Mouse (Mus musculus) liver, embryonic 14.5 days (tissue): ENCODE measurements around the gene Duoxa2. TPM values are rescaled to one million over a fixed set of nuclear protein-coding genes. Genes with fewer than 3 reads are reported as not detected.

Source experiments
- ATAC-seq: fragments of 200-750 bp; cut with Nextera tagmentation; 2 replicates; pipeline ENCODE4 v1.8.0; 2017; ENCODE audit warnings: moderate number of reproducible peaks, mild to moderate bottlenecking, moderate library complexity; ENCODE audit not compliant: insufficient read depth
- DNase-seq, 3 experiments: peaks; one replicate each; pipeline ENCODE4 v3.0.0-alpha.2; 2012 to 2013; ENCODE audit warnings: low read depth in 3 of 3, low spot score in 3 of 3
- H3K27ac ChIP-seq: fragments of 300-500 bp; sonication (generic); 2 replicates; pipeline ENCODE4 v1.5.1; 2014; ENCODE audit warnings: moderate library complexity, mild to moderate bottlenecking, control low read depth, inconsistent platforms
- H3K27me3 ChIP-seq: fragments of 300-500 bp; sonication (generic); 2 replicates; pipeline ENCODE4 v1.6.1; 2014; ENCODE audit warnings: mild to moderate bottlenecking, low read length, moderate library complexity; ENCODE audit not compliant: control insufficient read depth, insufficient read depth
- H3K36me3 ChIP-seq: fragments of 300-500 bp; sonication (generic); replicated peaks from 2 replicates; pipeline ENCODE4 v1.6.1; 2014; ENCODE audit warnings: low read depth; ENCODE audit not compliant: control insufficient read depth, insufficient read depth
- H3K4me1 ChIP-seq, 2 experiments: fragments of 200-500 bp in 1 of 2; fragments of 300-500 bp in 1 of 2; sonication (generic) in 1 of 2; replicated peaks; 2 replicates each; pipeline ENCODE4 v1.6.1; 2012 to 2014; ENCODE audit warnings: antibody characterized with exemption in 1 of 2, inconsistent platforms in 1 of 2, low read length in 1 of 2; ENCODE audit not compliant: control insufficient read depth in 2 of 2, insufficient read depth in 2 of 2
- H3K4me2 ChIP-seq: fragments of 300-500 bp; sonication (generic); 2 replicates; pipeline ENCODE4 v1.6.1; 2014; ENCODE audit warnings: low read depth, mild to moderate bottlenecking, control low read depth, moderate library complexity
- H3K4me3 ChIP-seq, 2 experiments: fragments of 200-500 bp in 1 of 2; fragments of 300-500 bp in 1 of 2; sonication (generic) in 1 of 2; 2 replicates each; pipeline ENCODE4 v1.5.1; 2012 to 2014; ENCODE audit warnings: low read depth in 2 of 2, low read length in 2 of 2, mild to moderate bottlenecking in 2 of 2, control low read depth in 1 of 2, inconsistent platforms in 1 of 2, moderate library complexity in 1 of 2; ENCODE audit not compliant: insufficient read depth in 1 of 2
- H3K9ac ChIP-seq: fragments of 300-500 bp; sonication (generic); replicated peaks from 2 replicates; pipeline ENCODE4 v1.6.1; 2014; ENCODE audit warnings: mild to moderate bottlenecking, control low read depth, moderate library complexity
- H3K9me3 ChIP-seq: fragments of 300-500 bp; sonication (generic); 2 replicates; pipeline ENCODE4 v1.6.1; 2016; ENCODE audit warnings: low read length, mixed read lengths; ENCODE audit not compliant: control insufficient read depth
- CTCF ChIP-seq: IDR thresholded peaks from 2 replicates; pipeline ENCODE4 v1.5.1; 2016; ENCODE audit warnings: antibody characterized with exemption, low read depth, control low read depth
- EP300 ChIP-seq: IDR thresholded peaks from 2 replicates; pipeline ENCODE4 v1.6.1; 2016; ENCODE audit warnings: antibody characterized with exemption, low read depth
- WGBS: fragments of 180-500 bp; shearing (Covaris S2); extraction: QIAGEN DNeasy Blood & Tissue Kit; methylation state at CpG from one replicate; pipeline ENCODE4 v1.1.7; 2014; ENCODE audit not compliant: insufficient replicate concordance; 5-methylcytosine and 5-hydroxymethylcytosine counted together
- polyA plus RNA-seq, 2 experiments: library from polyadenylated mRNA; depleted of rRNA in 1 of 2; stranded (reverse) in 1 of 2; unstranded in 1 of 2; fragments of >200 nt; fragmentation: Nextera tagmentation in 1 of 2; extraction: Ambion mirVana in 1 of 2; gene quantifications; 2 replicates each; pipeline versions ENCODE4 v1.2.1 to v1.2.3; 2012 to 2014

The Duoxa2 gene
- polyA plus RNA-seq, 2 experiments, result not detected

DNA sequence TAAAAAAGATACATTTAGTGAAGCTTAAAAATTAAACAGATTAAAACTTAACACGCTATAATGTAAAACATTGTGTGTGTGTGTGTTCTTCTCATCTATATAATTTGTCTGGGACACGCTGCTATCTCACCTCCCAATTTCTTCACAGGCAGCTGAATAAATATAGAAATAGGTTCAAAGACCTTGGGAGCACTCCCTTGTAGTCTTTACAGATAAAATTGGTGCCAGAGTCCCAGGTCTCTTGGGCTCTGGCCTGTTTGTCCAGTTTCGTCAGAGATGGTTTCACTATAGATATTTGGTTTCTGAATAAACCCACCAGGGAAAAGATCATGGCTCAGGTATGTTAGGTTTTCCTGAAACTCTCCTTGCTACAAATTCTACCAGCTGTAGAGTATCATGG is 19.9 kb upstream of the Duoxa2 start:
- DNase-seq (no peak), ATAC-seq (no peak)
- Histone ChIP-seq H3K9me3 (no peaks in the 10 kb centered on the region), H3K4me1 (no peaks in the 10 kb centered on the region), H3K4me3 (no peak overlapping the region), H3K9ac (no peak overlapping the region), H3K36me3 (no peaks in the 10 kb centered on the region), H3K27ac (no peak overlapping the region), H3K27me3 (no peaks in the 10 kb centered on the region), H3K4me2 (no peak overlapping the region)
- TF ChIP-seq CTCF (no peak), EP300 (no peak)
- 62% methylated on average over 3 of the region's 3 CpGs for WGBS

DNA sequence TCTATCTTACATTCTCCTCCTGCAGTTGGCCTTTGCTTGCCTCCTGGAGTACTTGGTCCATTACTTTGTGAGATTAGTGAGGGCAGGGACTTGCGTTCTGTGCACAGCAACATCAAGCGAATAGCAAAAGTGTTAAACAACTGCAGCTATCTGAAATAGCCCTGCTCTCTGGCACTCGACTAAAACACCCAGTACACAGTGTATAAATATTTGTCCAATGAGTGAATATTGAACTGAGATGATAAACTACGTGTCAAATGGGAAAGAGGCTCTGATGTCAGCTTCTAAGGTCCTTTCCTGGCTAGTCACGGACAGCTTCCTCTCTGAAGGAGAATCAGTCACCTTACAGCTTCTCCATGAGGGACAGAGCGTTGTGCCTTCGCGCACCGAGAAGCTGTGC is 14.6 kb upstream of the Duoxa2 start:
- no peak for ATAC-seq

DNA sequence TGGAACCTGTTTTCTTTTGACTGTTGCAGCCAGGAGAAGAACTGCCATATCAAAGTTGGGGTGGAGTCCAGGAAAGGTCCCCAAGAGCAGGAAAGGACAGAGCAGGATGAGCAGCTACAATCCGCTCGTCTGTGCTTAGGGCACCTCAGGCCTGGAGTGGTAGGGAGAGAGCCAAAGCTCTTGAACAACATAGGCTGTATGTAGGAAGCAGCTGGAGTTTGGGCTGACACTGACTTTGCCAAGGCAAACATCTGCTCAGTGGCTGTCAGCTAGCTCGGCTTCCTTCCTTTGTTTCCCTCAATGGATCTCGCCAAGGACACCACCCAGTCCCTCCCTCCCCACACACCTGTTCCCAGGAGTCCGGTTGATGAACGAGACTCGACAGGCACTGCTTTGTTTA is 12.6 kb upstream of the Duoxa2 start:
- WGBS, result 53% methylated on average over 7 of the region's 7 CpGs
- Histone ChIP-seq H3K27ac (no peak overlapping the region), H3K4me2 (no peak overlapping the region), H3K27me3 (no peaks in the 10 kb centered on the region), H3K4me1 (no peaks in the 10 kb centered on the region), H3K9me3 (no peaks in the 10 kb centered on the region), H3K9ac (no peak overlapping the region), H3K4me3 (no peak overlapping the region), H3K36me3 (no peaks in the 10 kb centered on the region)
- DNase-seq, result no peak
- no peak for ATAC-seq
- TF ChIP-seq EP300 (no peak), CTCF (no peak)

More for the DNA sequence above, 14.6 kb upstream of the Duoxa2 start:
- no peaks in the 10 kb centered on the region for H3K27me3 ChIP-seq
- no peaks in the 10 kb centered on the region for H3K9me3 ChIP-seq
- DNase-seq, result no peak
- H3K4me2 ChIP-seq, result no peak overlapping the region
- H3K4me3 ChIP-seq, result no peak overlapping the region
- H3K36me3 ChIP-seq, result no peaks in the 10 kb centered on the region
- no peak for TF ChIP-seq EP300
- TF ChIP-seq CTCF, result no peak
- no peak overlapping the region for H3K27ac ChIP-seq
- H3K9ac ChIP-seq, result no peak overlapping the region
- 59% methylated on average over 9 of the region's 9 CpGs for WGBS
- H3K4me1 ChIP-seq, result no peaks in the 10 kb centered on the region

DNA sequence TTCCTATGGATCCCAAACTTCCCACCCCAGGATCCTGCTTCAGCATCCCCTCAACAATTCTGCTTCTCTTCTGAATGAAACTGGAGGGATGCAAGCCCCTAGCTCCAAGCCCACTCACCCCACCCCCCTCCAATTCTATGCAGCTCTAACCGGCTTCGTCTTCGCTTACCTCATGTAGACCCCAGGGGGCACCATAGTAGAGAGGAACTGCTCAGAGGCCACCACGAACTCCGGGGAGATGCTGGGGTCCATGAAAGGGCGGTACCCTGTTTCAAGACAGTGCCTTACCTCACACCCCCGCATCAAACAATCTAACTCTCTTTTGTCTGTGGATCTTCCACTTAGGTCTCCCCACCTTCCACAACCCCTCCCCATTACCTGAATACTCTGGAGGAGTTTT is 3.8 kb upstream of the Duoxa2 start:
- Histone ChIP-seq H3K4me1 (0 out of 4 replicates have a peak, but pooled peaks cover 0 to 2% of the 10 kb centered on the region in 2 experiments), H3K4me3 (no peak overlapping the region), H3K36me3 (no peaks in the 10 kb centered on the region), H3K27ac (no peak overlapping the region), H3K27me3 (peaks cover 55% of the 10 kb centered on the region), H3K9ac (no peak overlapping the region), H3K9me3 (no peaks in the 10 kb centered on the region), H3K4me2 (no peak overlapping the region)
- ATAC-seq, result no peak
- DNase-seq, result no peak
- WGBS, result 7% methylated on average over 7 of the region's 7 CpGs
- TF ChIP-seq CTCF (no peak), EP300 (no peak)

DNA sequence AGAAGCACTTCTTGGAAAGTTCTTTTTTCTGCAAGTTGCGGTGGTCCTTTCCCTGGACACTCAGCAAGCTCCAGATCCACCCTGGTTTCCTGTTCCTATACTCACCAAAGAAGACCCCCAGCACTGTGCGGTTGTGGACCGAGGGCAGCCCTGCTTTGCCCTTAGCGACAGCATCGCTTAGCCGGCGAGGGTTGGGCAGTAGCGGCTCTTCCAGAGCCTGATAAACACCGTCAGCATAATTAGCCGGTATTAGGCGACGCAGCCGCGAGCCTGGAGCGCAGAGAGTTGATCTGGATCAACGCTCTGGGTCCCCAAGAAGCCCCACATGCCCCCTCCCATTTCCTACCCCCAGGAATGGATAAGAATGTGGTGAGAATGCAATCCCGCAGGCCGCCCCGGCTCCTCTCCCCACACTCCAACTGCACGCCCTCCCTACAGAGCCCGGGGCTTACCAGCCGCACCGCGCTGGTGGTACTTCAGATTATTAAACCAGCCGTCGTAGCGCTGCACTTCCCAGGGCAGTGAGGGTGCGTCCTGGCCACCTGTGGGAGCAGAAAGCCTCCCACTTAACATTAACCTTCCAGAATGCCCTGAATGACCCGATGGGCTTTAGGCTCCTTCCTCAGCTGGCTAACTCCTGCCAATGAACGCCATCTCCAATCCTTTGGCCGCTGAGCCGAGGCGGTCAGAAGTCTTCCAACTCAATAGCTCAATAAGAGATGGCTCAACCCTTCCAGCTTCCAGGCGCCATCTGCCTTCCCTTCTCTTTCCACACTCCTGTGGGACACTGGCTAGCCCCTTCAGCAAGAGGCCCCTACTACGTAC is 1.2 kb upstream of the Duoxa2 start:
- DNase-seq, result no peak
- 0 out of 4 replicates have a peak, but pooled peaks cover 0 to 2% of the 10 kb centered on the region in 2 experiments for H3K4me1 ChIP-seq
- no peak overlapping the region for H3K27ac ChIP-seq
- no peaks in the 10 kb centered on the region for H3K9me3 ChIP-seq
- H3K27me3 ChIP-seq, result peaks cover 81% of the 10 kb centered on the region
- no peak overlapping the region for H3K9ac ChIP-seq
- H3K4me3 ChIP-seq, result no peak overlapping the region
- WGBS, result 2% methylated on average over 35 of the region's 35 CpGs
- H3K36me3 ChIP-seq, result no peaks in the 10 kb centered on the region
- no peak for ATAC-seq
- H3K4me2 ChIP-seq, result no peak overlapping the region
- TF ChIP-seq EP300 (no peak), CTCF (no peak)
